ENCODE assay signal across 8 mouse cellular contexts in the genomic region with DNA sequence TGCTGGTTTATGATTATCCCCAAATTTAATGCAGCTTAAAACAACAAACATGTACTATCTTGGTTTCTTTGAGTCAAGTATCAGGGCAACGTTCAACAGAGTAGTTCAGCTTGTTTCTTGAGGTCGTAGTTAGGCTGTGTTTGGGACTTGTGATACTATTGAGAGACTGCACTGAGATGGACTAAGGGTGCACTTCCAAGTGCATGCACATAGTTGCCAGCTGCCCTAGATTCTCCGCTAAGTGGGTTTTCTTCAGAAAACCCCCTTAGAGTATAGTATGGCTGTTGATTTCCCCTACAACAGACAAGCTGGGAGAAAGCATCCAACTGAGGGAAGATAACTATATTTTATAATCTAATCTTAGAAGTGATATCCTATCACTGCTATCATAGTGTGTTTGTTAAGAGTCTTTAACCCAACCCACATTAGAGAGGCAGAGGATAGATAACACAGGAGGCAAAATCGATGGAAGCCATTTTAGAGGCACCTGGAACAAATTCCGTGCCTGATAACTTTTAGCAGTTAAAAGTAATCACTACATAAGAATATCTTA. TPM values are rescaled to one million over a fixed set of nuclear protein-coding genes. Genes with fewer than 3 reads are reported as not detected.
A peak's percentile ranks its signal among the peaks of the same experiment; 100 is the strongest.
DNase-seq lines count a peak whose midpoint lies in the region; ATAC-seq and TF ChIP-seq lines count a peak whose summit lies in the region.

No protein-coding gene starts in this region.

- TF ChIP-seq CTCF in spleen, adult 2 months (IDR thresholded peaks at IDR 0.05; ENCODE audit: extremely low read depth, insufficient read depth, insufficient read length, insufficient replicate concordance), result no peak

- ATAC-seq in heart, embryonic 15.5 days (replicated peaks; ENCODE audit: insufficient number of reproducible peaks, insufficient read depth, low FRiP score, low read depth), result no peak
- no peak for ATAC-seq in liver, embryonic 12.5 days

- 35% methylated on average over 5 of the region's 5 CpGs for WGBS in heart, embryonic 15.5 days
- 83% methylated on average over 5 of the region's 5 CpGs for WGBS in spleen, adult 2 months
- WGBS in liver, embryonic 12.5 days (ENCODE audit: insufficient replicate concordance), result 45% methylated on average over 5 of the region's 5 CpGs

- no peak overlapping the region for H3K9ac ChIP-seq in heart, embryonic 15.5 days
- peak overlapping the region; percentile 86 for H3K9ac ChIP-seq in liver, embryonic 12.5 days

- no peak for TF ChIP-seq POLR2A in spleen, adult 2 months (IDR thresholded peaks at IDR 0.05; ENCODE audit: low read depth, low read length)

- no peaks in the 10 kb centered on the region for H3K36me3 ChIP-seq in heart, embryonic 15.5 days
- no peaks in the 10 kb centered on the region for H3K36me3 ChIP-seq in spleen, adult 2 months (ENCODE audit: control insufficient read depth, insufficient read depth, low read length)
- H3K36me3 ChIP-seq in liver, embryonic 12.5 days, result no peaks in the 10 kb centered on the region

- H3K27me3 ChIP-seq in heart, embryonic 15.5 days, result no peaks in the 10 kb centered on the region
- H3K27me3 ChIP-seq in spleen, adult 2 months (ENCODE audit: control insufficient read depth, insufficient read depth, low read length), result no peaks in the 10 kb centered on the region
- no peaks in the 10 kb centered on the region for H3K27me3 ChIP-seq in liver, embryonic 12.5 days (replicated peaks)

- no peak for DNase-seq in heart, postnatal 4 days
- DNase-seq in spleen, adult 2 months (ENCODE audit: low read depth in 1 of 2, low spot score in 2 of 2), result no peak
- no peak for DNase-seq in spleen, adult 12 weeks (ENCODE audit: low spot score)
- DNase-seq in testis, postnatal 14 days (ENCODE audit: low spot score), result no peak
- DNase-seq in kidney, postnatal 10 days, result no peak
- no peak for DNase-seq in right cerebral cortex, postnatal 4 days

- no peak overlapping the region for H3K27ac ChIP-seq in heart, embryonic 15.5 days
- no peak overlapping the region for H3K27ac ChIP-seq in spleen, adult 2 months (ENCODE audit: insufficient read depth, low read length)
- no peak overlapping the region for H3K27ac ChIP-seq in liver, embryonic 12.5 days

- peak overlapping the region; percentile 63 for H3K4me2 ChIP-seq in heart, embryonic 15.5 days
- H3K4me2 ChIP-seq in liver, embryonic 12.5 days, result peak overlapping the region; percentile 87

- H3K4me1 ChIP-seq in heart, embryonic 15.5 days (replicated peaks), result peaks cover 17% of the 10 kb centered on the region
- peaks cover 4% of the 10 kb centered on the region for H3K4me1 ChIP-seq in spleen, adult 2 months (ENCODE audit: control insufficient read depth, insufficient read depth, insufficient read length)
- peaks cover 22% of the 10 kb centered on the region for H3K4me1 ChIP-seq in liver, embryonic 12.5 days

- no peaks in the 10 kb centered on the region for H3K9me3 ChIP-seq in heart, embryonic 15.5 days (replicated peaks)
- no peaks in the 10 kb centered on the region for H3K9me3 ChIP-seq in liver, embryonic 12.5 days (replicated peaks)

- H3K4me3 ChIP-seq in heart, embryonic 15.5 days, result peak overlapping the region; percentile 96
- peak overlapping the region; percentile 4; the same call in 1 of the 2 replicates for H3K4me3 ChIP-seq in spleen, adult 2 months (ENCODE audit: extremely low read depth, insufficient read depth, insufficient read length)
- peak overlapping the region; percentile 96 for H3K4me3 ChIP-seq in liver, embryonic 12.5 days

RNA-seq across cellular contexts. Expression of a gene that starts 1.7 kb away (rescaled TPM):
- 38.9 and 43.6 TPM in 2 replicates for polyA plus RNA-seq in heart, embryonic 15.5 days (2015; fragmentation: Nextera tagmentation; extraction: Ambion mirVana)
- 10 to 100 TPM; 33.5 to 33.8 TPM for total RNA-seq in heart, postnatal 4 days (2021)
- 10.2 and 12.5 TPM in 2 replicates for polyA plus RNA-seq in spleen, adult 2 months (2012; rRNA removed)
- 42.1 and 45.0 TPM in 2 replicates for polyA plus RNA-seq in liver, embryonic 12.5 days (2016; fragmentation: Nextera tagmentation; extraction: Ambion mirVana)

RNA-seq across cellular contexts. Expression of a gene that starts 1.8 kb away (rescaled TPM):
- polyA plus RNA-seq in heart, embryonic 15.5 days (2015; fragmentation: Nextera tagmentation; extraction: Ambion mirVana), result 20.4 and 25.1 TPM in 2 replicates
- 10 to 100 TPM; 18.7 to 22.1 TPM for total RNA-seq in heart, postnatal 4 days (2021)
- 4.4 and 5.4 TPM in 2 replicates for polyA plus RNA-seq in spleen, adult 2 months (2012; rRNA removed)
- polyA plus RNA-seq in liver, embryonic 12.5 days (2016; fragmentation: Nextera tagmentation; extraction: Ambion mirVana), result 26.3 and 27.1 TPM in 2 replicates

Comparison
In these comparisons a context has a peak if more than half of its experiments do, and no peak if none do; other contexts are left out.
1. H3K4me3 ChIP-seq: peak in every context shown above with its lines; median percentile 96 in heart, embryonic 15.5 days; 96 in liver, embryonic 12.5 days; 4 in spleen, adult 2 months.